Mouse (Mus musculus): ENCODE measurements around the gene Cd300lb.

DNA sequence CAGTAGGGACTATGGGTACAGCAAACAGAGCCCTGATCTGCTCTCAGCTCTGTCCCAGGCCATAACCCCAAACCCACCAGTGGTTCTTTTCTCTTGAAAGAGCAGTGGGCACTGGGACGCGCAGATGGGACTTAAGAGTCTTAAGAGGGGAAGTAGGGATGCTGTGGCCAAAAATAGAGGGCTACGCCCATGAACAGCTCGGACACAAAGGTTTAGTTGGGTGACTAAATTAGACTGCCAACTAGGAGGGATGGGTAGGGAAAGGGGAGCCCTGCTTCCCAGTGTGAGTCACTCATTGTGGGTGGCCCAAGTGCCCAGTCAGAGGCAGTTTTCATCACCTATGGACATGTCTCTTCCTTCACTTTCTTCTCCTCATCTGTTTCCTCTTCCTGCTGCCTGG lies 31.0 kb downstream of the Cd300lb start:
- TF ChIP-seq CTCF (IDR thresholded peaks at IDR 0.05) (no peak), EP300 (IDR thresholded peaks at IDR 0.05) (no peak)
